Mouse (Mus musculus): ENCODE results near the gene Spata2l. TPM values are rescaled to one million over a fixed set of nuclear protein-coding genes. Genes with fewer than 3 reads are reported as not detected.

Spata2l gene
- polyA plus RNA-seq, 1 experiment: 2.8 TPM

GRCm38 (mm10) chr8:123253451-123254098 is 17.5 kb upstream of the Spata2l start:
- Histone ChIP-seq H3K4me3 (replicated peaks; ENCODE audit: control insufficient read depth, low read depth, low read length) (peak overlapping the region; percentile 94), H3K27ac (ENCODE audit: control insufficient read depth, insufficient read depth, low read depth, low read length, poor library complexity) (peak overlapping the region; percentile 81), H3K4me1 (ENCODE audit: control insufficient read depth, insufficient read depth, low read length) (peaks cover 1% of the 10 kb centered on the region; the same call in 1 of the 2 replicates)
- no peak for TF ChIP-seq CTCF (IDR thresholded peaks at IDR 0.05; ENCODE audit: control insufficient read depth, insufficient read depth, low read length)
- no peak for TF ChIP-seq POLR2A (IDR thresholded peaks at IDR 0.05; ENCODE audit: borderline replicate concordance, control insufficient read depth, low read depth, low read length)
- WGBS: under 1% methylated on average over 39 of the region's 40 CpGs

DNA sequence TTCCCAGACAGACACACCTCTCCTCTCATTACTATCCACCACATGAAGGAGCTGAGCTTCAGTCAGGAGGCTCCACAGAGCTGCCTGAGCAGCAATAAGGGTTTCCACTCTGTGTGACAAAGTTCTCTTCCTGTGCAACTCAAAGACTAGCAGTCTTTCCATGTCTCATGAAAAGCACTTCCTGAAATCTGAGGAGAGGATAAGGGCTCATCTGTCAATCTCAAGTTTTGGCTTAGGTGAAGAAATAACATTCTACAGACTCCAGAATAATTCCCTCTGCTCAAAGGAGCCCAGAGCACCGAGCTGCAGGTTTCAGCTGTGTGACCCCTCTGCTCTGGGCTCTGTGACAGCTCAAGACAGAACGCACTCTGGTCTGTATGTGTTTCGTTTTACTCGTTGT is 16.9 kb upstream of the Spata2l start:
- 33% methylated on average over 4 of the region's 4 CpGs for WGBS
- H3K27ac ChIP-seq (ENCODE audit: control insufficient read depth, insufficient read depth, low read depth, low read length, poor library complexity): peak overlapping the region; percentile 81; the same call in 1 of the 2 replicates
- H3K4me1 ChIP-seq (ENCODE audit: control insufficient read depth, insufficient read depth, low read length): peaks cover 3% of the 10 kb centered on the region; the same call in 1 of the 2 replicates
- peak overlapping the region; percentile 19 for H3K4me3 ChIP-seq (replicated peaks; ENCODE audit: control insufficient read depth, low read depth, low read length)
- TF ChIP-seq CTCF (IDR thresholded peaks at IDR 0.05; ENCODE audit: control insufficient read depth, insufficient read depth, low read length) (no peak), POLR2A (IDR thresholded peaks at IDR 0.05; ENCODE audit: borderline replicate concordance, control insufficient read depth, low read depth, low read length) (no peak)

DNA sequence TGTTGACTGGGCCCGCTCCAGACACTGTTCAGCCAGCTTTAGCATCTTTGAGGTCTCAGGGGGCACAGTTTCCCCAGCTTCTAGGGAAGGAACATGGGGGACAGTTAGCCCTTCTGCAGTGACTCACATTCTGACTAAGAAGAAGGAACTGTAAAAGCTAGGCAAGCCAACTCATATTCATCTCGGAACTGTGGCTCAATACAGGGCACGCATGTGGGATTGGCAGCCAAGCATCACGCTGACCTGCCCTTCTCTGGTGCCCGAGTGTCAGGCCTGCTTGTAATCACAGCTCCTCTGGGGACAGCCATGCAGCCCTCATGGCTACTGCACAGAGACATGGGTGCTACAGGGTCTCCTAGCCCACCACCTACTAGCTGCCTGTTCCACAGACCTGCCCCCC is 14.9 kb upstream of the Spata2l start:
- WGBS: 87% methylated on average over 5 of the region's 5 CpGs
- Histone ChIP-seq H3K27ac (ENCODE audit: control insufficient read depth, insufficient read depth, low read depth, low read length, poor library complexity) (no peak overlapping the region), H3K4me3 (replicated peaks; ENCODE audit: control insufficient read depth, low read depth, low read length) (no peak overlapping the region), H3K4me1 (ENCODE audit: control insufficient read depth, insufficient read depth, low read length) (peaks cover 3% of the 10 kb centered on the region; the same call in 1 of the 2 replicates)
- TF ChIP-seq CTCF (IDR thresholded peaks at IDR 0.05; ENCODE audit: control insufficient read depth, insufficient read depth, low read length) (no peak), POLR2A (IDR thresholded peaks at IDR 0.05; ENCODE audit: borderline replicate concordance, control insufficient read depth, low read depth, low read length) (no peak)

GRCm38 (mm10) chr8:123248596-123248995 is 12.6 kb upstream of the Spata2l start:
- 48% methylated on average over 8 of the region's 8 CpGs for WGBS
- H3K4me1 ChIP-seq (ENCODE audit: control insufficient read depth, insufficient read depth, low read length): peaks cover 3% of the 10 kb centered on the region; the same call in 1 of the 2 replicates
- H3K27ac ChIP-seq (ENCODE audit: control insufficient read depth, insufficient read depth, low read depth, low read length, poor library complexity): peak overlapping the region; percentile 46
- H3K4me3 ChIP-seq (replicated peaks; ENCODE audit: control insufficient read depth, low read depth, low read length): no peak overlapping the region
- TF ChIP-seq CTCF (IDR thresholded peaks at IDR 0.05; ENCODE audit: control insufficient read depth, insufficient read depth, low read length): no peak

- H3K4me1 ChIP-seq (ENCODE audit: control insufficient read depth, insufficient read depth, low read length): peaks cover 3% of the 10 kb centered on the region; the same call in 1 of the 2 replicates
- TF ChIP-seq CTCF (IDR thresholded peaks at IDR 0.05; ENCODE audit: control insufficient read depth, insufficient read depth, low read length): no peak
- no peak for TF ChIP-seq POLR2A (IDR thresholded peaks at IDR 0.05; ENCODE audit: borderline replicate concordance, control insufficient read depth, low read depth, low read length)
- no peak overlapping the region for H3K4me3 ChIP-seq (replicated peaks; ENCODE audit: control insufficient read depth, low read depth, low read length)
- H3K27ac ChIP-seq (ENCODE audit: control insufficient read depth, insufficient read depth, low read depth, low read length, poor library complexity): no peak overlapping the region
- whole genome bisulfite sequencing: 98% methylated on average over 6 of the region's 6 CpGs
These were observed 11.7 kb upstream of the Spata2l start for GRCm38 (mm10) chr8:123247748-123248147.

DNA sequence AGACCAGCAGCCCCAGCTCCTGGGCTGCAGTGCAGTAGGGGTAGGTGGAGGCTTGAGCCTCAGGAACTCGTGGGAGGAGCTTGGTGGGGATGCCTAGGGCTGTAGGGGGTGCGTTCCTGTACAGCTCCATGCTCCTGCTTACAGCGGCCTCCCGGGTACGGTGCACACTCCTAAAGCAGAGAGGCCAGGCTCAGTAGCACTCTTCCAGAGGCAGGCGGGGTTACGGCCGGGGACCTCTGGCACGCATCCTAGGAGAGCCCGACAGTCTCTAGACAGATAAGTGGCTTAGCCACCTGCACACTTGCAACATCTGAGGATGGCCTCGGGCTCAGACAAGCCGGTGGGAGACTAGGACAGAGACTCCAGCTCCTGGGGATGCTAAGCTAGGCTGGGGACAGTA is 9.5 kb upstream of the Spata2l start:
- H3K4me3 ChIP-seq (replicated peaks; ENCODE audit: control insufficient read depth, low read depth, low read length): no peak overlapping the region
- no peak for TF ChIP-seq POLR2A (IDR thresholded peaks at IDR 0.05; ENCODE audit: borderline replicate concordance, control insufficient read depth, low read depth, low read length)
- no peak for TF ChIP-seq CTCF (IDR thresholded peaks at IDR 0.05; ENCODE audit: control insufficient read depth, insufficient read depth, low read length)
- 87% methylated on average over 12 of the region's 12 CpGs for WGBS
- H3K4me1 ChIP-seq (ENCODE audit: control insufficient read depth, insufficient read depth, low read length): peaks cover 1% of the 10 kb centered on the region; the same call in 1 of the 2 replicates
- H3K27ac ChIP-seq (ENCODE audit: control insufficient read depth, insufficient read depth, low read depth, low read length, poor library complexity): no peak overlapping the region

DNA sequence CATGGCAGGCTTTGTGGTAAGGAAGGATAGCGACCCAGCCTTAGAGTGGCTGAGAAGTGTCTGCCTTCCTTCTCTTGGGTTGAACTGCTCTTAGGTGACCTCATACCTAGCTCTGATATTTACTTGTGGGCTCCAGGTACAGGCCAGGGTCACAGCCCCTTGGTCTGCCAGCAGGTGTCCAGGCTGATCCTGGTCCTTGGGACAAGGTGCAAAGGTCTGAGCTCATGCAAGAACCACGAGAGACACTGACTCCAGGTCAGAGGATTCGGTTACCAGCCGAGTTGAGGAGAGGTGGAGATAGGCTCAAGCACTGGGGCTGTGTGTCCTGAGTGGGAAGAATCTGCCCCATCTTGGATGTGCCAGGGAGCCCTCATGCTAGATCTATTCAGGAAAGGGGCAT is 8.3 kb upstream of the Spata2l start:
- H3K27ac ChIP-seq (ENCODE audit: control insufficient read depth, insufficient read depth, low read depth, low read length, poor library complexity): no peak overlapping the region
- 85% methylated on average over 4 of the region's 4 CpGs for WGBS
- TF ChIP-seq CTCF (IDR thresholded peaks at IDR 0.05; ENCODE audit: control insufficient read depth, insufficient read depth, low read length): no peak

GRCm38 (mm10) chr8:123243053-123243452 is 7.0 kb upstream of the Spata2l start:
- no peak overlapping the region for H3K27ac ChIP-seq (ENCODE audit: control insufficient read depth, insufficient read depth, low read depth, low read length, poor library complexity)
- H3K4me1 ChIP-seq (ENCODE audit: control insufficient read depth, insufficient read depth, low read length): no peaks in the 10 kb centered on the region; the same call in 1 of the 2 replicates
- 77% methylated on average over 11 of the region's 11 CpGs for WGBS
- TF ChIP-seq POLR2A (IDR thresholded peaks at IDR 0.05; ENCODE audit: borderline replicate concordance, control insufficient read depth, low read depth, low read length) (no peak), CTCF (IDR thresholded peaks at IDR 0.05; ENCODE audit: control insufficient read depth, insufficient read depth, low read length) (peak; percentile 46)
- H3K4me3 ChIP-seq (replicated peaks; ENCODE audit: control insufficient read depth, low read depth, low read length): no peak overlapping the region

More for the DNA sequence above, 8.3 kb upstream of the Spata2l start:
- no peak overlapping the region for H3K4me3 ChIP-seq (replicated peaks; ENCODE audit: control insufficient read depth, low read depth, low read length)
- peaks cover 1% of the 10 kb centered on the region; the same call in 1 of the 2 replicates for H3K4me1 ChIP-seq (ENCODE audit: control insufficient read depth, insufficient read depth, low read length)

All from bone marrow, adult 2 months (tissue).